Comparison of ENCODE assay signal across 19 mouse cellular contexts in the genomic region with DNA sequence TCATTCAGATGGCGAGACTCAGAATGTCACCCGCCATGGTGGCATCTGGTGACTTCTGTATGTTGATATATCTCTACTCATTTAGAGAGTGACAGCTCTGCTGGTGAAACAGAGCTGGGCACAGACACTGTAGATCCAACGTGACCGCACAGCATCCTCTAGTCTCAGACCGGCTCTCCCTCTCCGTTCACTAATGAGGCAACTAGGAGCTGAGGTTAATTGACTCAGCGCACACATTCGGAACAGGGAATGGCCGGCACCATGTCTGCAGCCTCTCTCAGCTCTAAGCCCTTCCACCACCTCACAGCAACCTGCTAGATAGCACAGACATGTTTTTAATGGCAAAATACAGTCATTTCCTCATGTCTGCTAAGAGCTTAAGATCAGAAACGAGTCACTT.
"Had no signal": no experiment of that assay in that cellular context is flagged by ENCODE, and none has a peak within 500 bp of the region (broad histone marks: within the 10 kb centered on the region; RNA-seq: fewer than 3 reads in every experiment).

No protein-coding gene starts in this region.

- H3K4me1 ChIP-seq: liver, embryonic 13.5 days; midbrain, embryonic 15.5 days had no signal

- ATAC-seq: midbrain, embryonic 15.5 days had no signal

- H3K27ac ChIP-seq: kidney, postnatal 0 days; layer of hippocampus, adult 2 months; left cerebral cortex, adult 2 months; liver, embryonic 13.5 days; midbrain, embryonic 12.5 days; midbrain, embryonic 15.5 days; stomach, postnatal 0 days had no signal

- H3K4me2 ChIP-seq: liver, embryonic 13.5 days; midbrain, embryonic 12.5 days; midbrain, embryonic 15.5 days had no signal

- H3K9ac ChIP-seq: liver, embryonic 13.5 days; midbrain, embryonic 12.5 days; midbrain, embryonic 15.5 days had no signal

- H3K9me3 ChIP-seq: liver, embryonic 13.5 days; midbrain, embryonic 15.5 days had no signal

- DNase-seq: kidney, postnatal 25 days; layer of hippocampus, postnatal 36 days; liver, embryonic 13.5 days; lung, adult 2 months; lung, postnatal 14 days; lung, postnatal 4 days; right cerebral cortex, adult 18-20 months; right cerebral cortex, postnatal 14 days; right cerebral cortex, postnatal 4 days; thymus, adult 2 months; thymus, postnatal 14 days; thymus, postnatal 4 days had no signal

- H3K4me3 ChIP-seq: layer of hippocampus, adult 2 months; left cerebral cortex, adult 2 months; liver, embryonic 13.5 days; midbrain, embryonic 12.5 days; midbrain, embryonic 15.5 days; myocyte had no signal

- H3K27me3 ChIP-seq: liver, embryonic 13.5 days; midbrain, embryonic 15.5 days had no signal

- H3K36me3 ChIP-seq: liver, embryonic 13.5 days; midbrain, embryonic 12.5 days; midbrain, embryonic 15.5 days had no signal
